16 mouse cellular contexts compared by ENCODE assay signal in genomic region chr14:74831653-74832052, GRCm38 (mm10).
A peak's percentile ranks its signal among the peaks of the same experiment; 100 is the strongest.
DNase-seq lines count a peak whose midpoint lies in the region; ATAC-seq and TF ChIP-seq lines count a peak whose summit lies in the region.
"Had no signal": no experiment of that assay in that cellular context is flagged by ENCODE, and none has a peak within 500 bp of the region (broad histone marks: within the 10 kb centered on the region; RNA-seq: fewer than 3 reads in every experiment).

No protein-coding gene starts in this region.

- TF ChIP-seq CTCF in lung, adult 2 months (IDR thresholded peaks at IDR 0.05; ENCODE audit: insufficient read depth, low read length), result no peak

- H3K27ac ChIP-seq in forebrain, embryonic 12.5 days, result peak overlapping the region; percentile 13; the same call in 1 of the 2 replicates
- no peak overlapping the region for H3K27ac ChIP-seq in forebrain, embryonic 14.5 days (ENCODE audit: low read depth, low read length)
- H3K27ac ChIP-seq in hindbrain, embryonic 10.5 days, result peak overlapping the region; percentile 4; the same call in 1 of the 2 replicates
- no peak overlapping the region for H3K27ac ChIP-seq in hindbrain, embryonic 12.5 days
- peak overlapping the region; percentile 17; the same call in 1 of the 2 replicates for H3K27ac ChIP-seq in lung, embryonic 16.5 days (ENCODE audit: low read length)
- H3K27ac ChIP-seq in limb, embryonic 14.5 days (replicated peaks; ENCODE audit: low read depth, low read length), result no peak overlapping the region
- H3K27ac ChIP-seq: liver, embryonic 15.5 days had no signal

- H3K4me3 ChIP-seq in forebrain, embryonic 12.5 days (replicated peaks), result no peak overlapping the region
- H3K4me3 ChIP-seq in forebrain, embryonic 14.5 days (ENCODE audit: low read depth, low read length), result no peak overlapping the region
- no peak overlapping the region for H3K4me3 ChIP-seq in hindbrain, embryonic 10.5 days
- no peak overlapping the region for H3K4me3 ChIP-seq in hindbrain, embryonic 12.5 days
- H3K4me3 ChIP-seq in lung, embryonic 16.5 days (ENCODE audit: low read length), result no peak overlapping the region
- H3K4me3 ChIP-seq in lung, adult 2 months (replicated peaks; ENCODE audit: extremely low read depth, low read depth, low read length), result no peak overlapping the region
- H3K4me3 ChIP-seq in limb, embryonic 14.5 days (replicated peaks; ENCODE audit: low read length), result no peak overlapping the region
- H3K4me3 ChIP-seq: liver, embryonic 15.5 days had no signal

- no peak overlapping the region for H3K4me2 ChIP-seq in forebrain, embryonic 12.5 days
- H3K4me2 ChIP-seq in forebrain, embryonic 14.5 days (ENCODE audit: low read length), result no peak overlapping the region
- no peak overlapping the region for H3K4me2 ChIP-seq in hindbrain, embryonic 12.5 days (replicated peaks)
- no peak overlapping the region for H3K4me2 ChIP-seq in lung, embryonic 16.5 days (ENCODE audit: low read depth, low read length)
- no peak overlapping the region for H3K4me2 ChIP-seq in limb, embryonic 14.5 days (replicated peaks; ENCODE audit: low read depth, low read length, severe bottlenecking)
- H3K4me2 ChIP-seq: liver, embryonic 15.5 days had no signal

- no peaks in the 10 kb centered on the region for H3K27me3 ChIP-seq in forebrain, embryonic 12.5 days
- no peaks in the 10 kb centered on the region for H3K27me3 ChIP-seq in forebrain, embryonic 14.5 days (replicated peaks; ENCODE audit: control insufficient read depth, insufficient read depth, low read length)
- H3K27me3 ChIP-seq in hindbrain, embryonic 10.5 days (ENCODE audit: insufficient read depth, poor library complexity, severe bottlenecking), result no peaks in the 10 kb centered on the region
- no peaks in the 10 kb centered on the region for H3K27me3 ChIP-seq in hindbrain, embryonic 12.5 days
- no peaks in the 10 kb centered on the region for H3K27me3 ChIP-seq in lung, embryonic 16.5 days (ENCODE audit: control insufficient read depth, insufficient read depth, low read depth, low read length)
- no peaks in the 10 kb centered on the region for H3K27me3 ChIP-seq in limb, embryonic 14.5 days (ENCODE audit: control insufficient read depth, insufficient read depth, low read length)
- H3K27me3 ChIP-seq: CH12.LX; liver, embryonic 15.5 days had no signal

- no peak for ATAC-seq in forebrain, embryonic 12.5 days (ENCODE audit: low FRiP score)
- no peak for ATAC-seq in forebrain, embryonic 14.5 days
- ATAC-seq in hindbrain, embryonic 12.5 days (ENCODE audit: low FRiP score), result no peak
- 0 out of 2 replicates have a peak, but pooled peaks have one; percentile 11 for ATAC-seq in lung, embryonic 16.5 days (ENCODE audit: low read depth)
- ATAC-seq in limb, embryonic 14.5 days (ENCODE audit: low FRiP score, low read depth), result peak; percentile 41; the same call in 1 of the 2 replicates
- ATAC-seq: forebrain, embryonic 16.5 days; intestine, embryonic 16.5 days had no signal

- H3K9ac ChIP-seq in forebrain, embryonic 12.5 days, result no peak overlapping the region
- no peak overlapping the region for H3K9ac ChIP-seq in forebrain, embryonic 14.5 days (ENCODE audit: low read length)
- no peak overlapping the region for H3K9ac ChIP-seq in hindbrain, embryonic 12.5 days
- no peak overlapping the region for H3K9ac ChIP-seq in lung, embryonic 16.5 days (ENCODE audit: low read length)
- H3K9ac ChIP-seq in limb, embryonic 14.5 days (ENCODE audit: low read depth, low read length, severe bottlenecking), result no peak overlapping the region
- H3K9ac ChIP-seq: liver, embryonic 15.5 days had no signal

- 83% methylated on average over 5 of the region's 5 CpGs for WGBS in forebrain, embryonic 12.5 days
- 89% methylated on average over 5 of the region's 5 CpGs for WGBS in forebrain, embryonic 14.5 days
- WGBS in hindbrain, embryonic 10.5 days, result 82% methylated on average over 5 of the region's 5 CpGs
- 83% methylated on average over 5 of the region's 5 CpGs for WGBS in hindbrain, embryonic 12.5 days
- WGBS in lung, embryonic 16.5 days, result 49% methylated on average over 5 of the region's 5 CpGs
- 65% methylated on average over 5 of the region's 5 CpGs for WGBS in lung, adult 2 months
- WGBS in limb, embryonic 14.5 days, result 54% methylated on average over 5 of the region's 5 CpGs

- H3K36me3 ChIP-seq in forebrain, embryonic 12.5 days (replicated peaks), result no peaks in the 10 kb centered on the region
- no peaks in the 10 kb centered on the region for H3K36me3 ChIP-seq in forebrain, embryonic 14.5 days (ENCODE audit: control insufficient read depth, insufficient read depth, low read length)
- no peaks in the 10 kb centered on the region for H3K36me3 ChIP-seq in hindbrain, embryonic 10.5 days
- no peaks in the 10 kb centered on the region for H3K36me3 ChIP-seq in hindbrain, embryonic 12.5 days
- H3K36me3 ChIP-seq in lung, embryonic 16.5 days (ENCODE audit: control insufficient read depth, insufficient read depth, low read length), result no peaks in the 10 kb centered on the region; the same call in 1 of the 2 replicates
- 0 out of 2 replicates have a peak, but pooled peaks cover 5% of the 10 kb centered on the region for H3K36me3 ChIP-seq in limb, embryonic 14.5 days (ENCODE audit: control insufficient read depth, insufficient read depth, low read length)
- H3K36me3 ChIP-seq: liver, embryonic 15.5 days had no signal

- H3K9me3 ChIP-seq in forebrain, embryonic 12.5 days, result no peaks in the 10 kb centered on the region
- no peaks in the 10 kb centered on the region for H3K9me3 ChIP-seq in forebrain, embryonic 14.5 days (replicated peaks; ENCODE audit: control insufficient read depth, low read length)
- no peaks in the 10 kb centered on the region for H3K9me3 ChIP-seq in hindbrain, embryonic 10.5 days
- H3K9me3 ChIP-seq in hindbrain, embryonic 12.5 days (replicated peaks), result no peaks in the 10 kb centered on the region
- no peaks in the 10 kb centered on the region for H3K9me3 ChIP-seq in lung, embryonic 16.5 days (ENCODE audit: control insufficient read depth, low read length)
- H3K9me3 ChIP-seq in limb, embryonic 14.5 days (ENCODE audit: control insufficient read depth, low read length), result no peaks in the 10 kb centered on the region
- H3K9me3 ChIP-seq: liver, embryonic 15.5 days had no signal

- no peak for DNase-seq in forebrain, embryonic 14.5 days (ENCODE audit: low spot score)
- DNase-seq in hindbrain, embryonic 10.5 days (ENCODE audit: low spot score), result no peak
- DNase-seq in lung, adult 2 months, result no peak
- no peak for DNase-seq in limb, embryonic 14.5 days (ENCODE audit: low spot score)
- no peak for DNase-seq in spleen, adult 12 weeks (ENCODE audit: low spot score)
- DNase-seq: adrenal gland, postnatal 14 days; cerebellum, adult 8-10 months; layer of hippocampus, postnatal 36 days; thymus, postnatal 36 days had no signal

- H3K4me1 ChIP-seq in forebrain, embryonic 12.5 days, result peaks cover 6% of the 10 kb centered on the region
- no peaks in the 10 kb centered on the region for H3K4me1 ChIP-seq in forebrain, embryonic 14.5 days (ENCODE audit: control insufficient read depth, insufficient read depth, low read length)
- peaks cover 20% of the 10 kb centered on the region; the same call in 1 of the 2 replicates for H3K4me1 ChIP-seq in hindbrain, embryonic 10.5 days (replicated peaks)
- H3K4me1 ChIP-seq in hindbrain, embryonic 12.5 days, result peaks cover 4% of the 10 kb centered on the region; the same call in 1 of the 2 replicates
- H3K4me1 ChIP-seq in lung, embryonic 16.5 days (replicated peaks; ENCODE audit: control insufficient read depth, insufficient read depth, low read length), result peaks cover 2% of the 10 kb centered on the region; the same call in 1 of the 2 replicates
- H3K4me1 ChIP-seq in lung, adult 2 months (ENCODE audit: control insufficient read depth, insufficient read depth, low read length), result 0 out of 2 replicates have a peak, but pooled peaks cover 2% of the 10 kb centered on the region
- no peaks in the 10 kb centered on the region for H3K4me1 ChIP-seq in limb, embryonic 14.5 days (ENCODE audit: control insufficient read depth, insufficient read depth, low read length)

- TF ChIP-seq POLR2A in lung, adult 2 months (IDR thresholded peaks at IDR 0.05; ENCODE audit: borderline replicate concordance, extremely low read depth, low read depth, low read length), result no peak
- TF ChIP-seq POLR2A in limb, embryonic 14.5 days (IDR thresholded peaks at IDR 0.05; ENCODE audit: borderline replicate concordance, extremely low read depth, insufficient read depth, insufficient read length), result no peak

Comparison
In these comparisons a context has a peak if more than half of its experiments do, and no peak if none do; other contexts are left out.
1. H3K27ac ChIP-seq: peak in forebrain, embryonic 12.5 days (single experiment), hindbrain, embryonic 10.5 days (single experiment) and lung, embryonic 16.5 days (single experiment); none in forebrain, embryonic 14.5 days (single experiment), hindbrain, embryonic 12.5 days (single experiment) and limb, embryonic 14.5 days (single experiment).
2. ATAC-seq: peak in lung, embryonic 16.5 days (single experiment) and limb, embryonic 14.5 days (single experiment); none in forebrain, embryonic 12.5 days (single experiment), forebrain, embryonic 14.5 days (single experiment) and hindbrain, embryonic 12.5 days (single experiment).